Mouse (Mus musculus) midbrain, embryonic 10.5 days (tissue): Measurements from ENCODE around the gene Capn11. TPM values are rescaled to one million over a fixed set of nuclear protein-coding genes. Genes with fewer than 3 reads are reported as not detected.
"Not testable (repeated sequence)": the region's sequence is repeated elsewhere in the genome, so short reads cannot be mapped to it uniquely, and the experiment has no call there.

Source experiments
- DNase-seq: peaks from one replicate; pipeline ENCODE4 v3.0.0-alpha.2; 2017; ENCODE audit warnings: low spot score
- H3K27ac ChIP-seq: fragments of 300-500 bp; sonication (generic); replicated peaks from 2 replicates; pipeline ENCODE4 v1.5.1; 2016; ENCODE audit warnings: mild to moderate bottlenecking
- H3K27me3 ChIP-seq: fragments of 300-500 bp; sonication (generic); 2 replicates; pipeline ENCODE4 v1.6.1; 2016; ENCODE audit warnings: low read depth, mild to moderate bottlenecking; ENCODE audit not compliant: poor library complexity, severe bottlenecking
- H3K36me3 ChIP-seq: fragments of 300-500 bp; sonication (generic); 2 replicates; pipeline ENCODE4 v1.6.1; 2016; ENCODE audit warnings: mild to moderate bottlenecking, moderate library complexity
- H3K4me1 ChIP-seq: fragments of 300-500 bp; sonication (generic); 2 replicates; pipeline ENCODE4 v1.6.1; 2016
- H3K4me3 ChIP-seq: fragments of 300-500 bp; sonication (generic); 2 replicates; pipeline ENCODE4 v1.5.1; 2016; ENCODE audit warnings: mild to moderate bottlenecking, moderate library complexity
- H3K9me3 ChIP-seq: fragments of 300-500 bp; sonication (generic); replicated peaks from 2 replicates; pipeline ENCODE4 v1.6.1; 2016; ENCODE audit warnings: mild to moderate bottlenecking
- WGBS: fragments of 180-500 bp; shearing (Covaris S2); methylation state at CpG from one replicate; pipeline ENCODE4 v1.1.7; 2016; 5-methylcytosine and 5-hydroxymethylcytosine counted together
- polyA plus RNA-seq: library from polyadenylated mRNA; unstranded; fragments of >200 nt; fragmentation: Nextera tagmentation; extraction: Ambion mirVana; gene quantifications from 2 replicates; pipeline ENCODE4 v1.2.1, GENCODE M21; 2016

Capn11 gene
- polyA plus RNA-seq, 1 experiment from 2014 or later = 1.5 TPM

DNA sequence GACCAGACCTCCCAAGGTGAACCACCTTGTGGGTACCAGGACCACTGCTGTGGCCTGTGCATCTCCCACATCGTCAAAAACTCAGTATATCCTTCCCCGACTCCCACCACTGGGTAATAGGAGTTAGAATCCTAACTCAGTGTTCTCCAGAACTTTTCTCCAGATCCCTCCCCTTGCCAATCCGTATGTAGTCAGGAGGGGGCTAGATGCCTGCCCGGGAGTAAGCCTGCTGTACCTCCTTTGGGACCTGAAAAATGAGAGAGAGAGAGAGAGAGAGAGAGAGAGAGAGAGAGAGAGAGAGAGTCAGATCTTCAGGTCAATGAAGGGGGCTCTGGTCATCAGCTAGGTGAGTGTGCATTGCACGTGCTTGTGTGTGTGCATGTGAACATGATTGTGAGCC lies 25.1 kb downstream of the Capn11 start:
- no peak for DNase-seq
- 77% methylated on average over 5 of the region's 5 CpGs for WGBS
- Histone ChIP-seq H3K4me1 (peaks cover 19% of the 10 kb centered on the region), H3K27ac (no peak overlapping the region), H3K27me3 (no peaks in the 10 kb centered on the region), H3K36me3 (no peaks in the 10 kb centered on the region), H3K9me3 (no peaks in the 10 kb centered on the region), H3K4me3 (no peak overlapping the region)

DNA sequence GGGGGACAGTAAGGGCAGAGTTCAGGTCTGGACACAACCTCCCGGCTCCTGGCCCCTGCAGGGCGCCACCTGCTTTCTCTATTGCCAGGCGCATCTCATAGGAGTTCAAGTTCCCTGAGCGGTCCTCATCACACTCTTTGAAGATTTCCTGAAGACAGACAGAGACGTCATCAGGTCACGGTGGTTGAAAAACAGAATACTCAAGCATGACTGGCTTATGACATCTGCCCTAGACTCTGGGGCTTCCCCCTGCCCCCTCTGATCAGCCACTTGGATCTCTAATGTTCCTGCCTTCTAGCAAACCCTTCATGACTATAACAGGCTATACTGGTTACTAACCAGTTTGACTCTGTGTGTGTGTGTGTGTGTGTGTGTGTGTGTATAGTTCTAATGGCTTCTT lies 27.2 kb downstream of the Capn11 start:
- H3K36me3 ChIP-seq = no peaks in the 10 kb centered on the region
- H3K4me1 ChIP-seq = peaks cover 28% of the 10 kb centered on the region
- no peak overlapping the region for H3K4me3 ChIP-seq
- no peak overlapping the region for H3K27ac ChIP-seq
- 76% methylated on average over 6 of the region's 6 CpGs for WGBS
- DNase-seq = no peak
- H3K9me3 ChIP-seq = no peaks in the 10 kb centered on the region
- H3K27me3 ChIP-seq = no peaks in the 10 kb centered on the region

DNA sequence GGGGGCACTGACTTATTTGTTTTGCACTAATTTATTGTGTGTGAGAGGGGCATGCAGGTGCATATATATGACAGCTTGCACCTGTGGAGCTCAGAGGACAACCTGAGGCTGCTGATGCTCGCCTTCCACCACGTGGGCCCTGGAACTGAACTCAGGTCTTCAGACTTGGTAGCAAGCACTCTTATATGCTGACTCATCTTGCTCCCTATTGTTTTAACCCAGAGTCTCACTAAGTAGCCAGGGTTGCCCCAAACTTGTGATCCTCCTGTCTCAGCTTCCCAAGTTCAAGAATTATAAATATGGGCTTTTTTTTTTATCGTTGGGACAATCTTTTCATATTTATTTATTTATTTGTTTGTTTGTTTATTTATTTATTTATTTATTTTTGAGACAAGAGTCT lies 28.1 kb downstream of the Capn11 start:
- WGBS = 51% methylated on average over 3 of the region's 3 CpGs
- no peak for DNase-seq
- Histone ChIP-seq H3K27ac (peak overlapping the region; percentile 83), H3K27me3 (no peaks in the 10 kb centered on the region), H3K36me3 (no peaks in the 10 kb centered on the region), H3K4me3 (peak overlapping the region; percentile 58), H3K4me1 (peaks cover 35% of the 10 kb centered on the region), H3K9me3 (no peaks in the 10 kb centered on the region)

- H3K9me3 ChIP-seq = no peaks in the 10 kb centered on the region
- H3K4me1 ChIP-seq = peaks cover 35% of the 10 kb centered on the region
- WGBS = 2% methylated on average over 34 of the region's 34 CpGs
- H3K27ac ChIP-seq = peak overlapping the region; percentile 83
- no peaks in the 10 kb centered on the region for H3K27me3 ChIP-seq
- H3K4me3 ChIP-seq = peak overlapping the region; percentile 58
- H3K36me3 ChIP-seq = no peaks in the 10 kb centered on the region
- DNase-seq = peak; percentile 73
These were observed 29.0 kb downstream of the Capn11 start for GRCm38 (mm10) chr17:45629861-45630694.

GRCm38 (mm10) chr17:45628885-45629855 lies 30.0 kb downstream of the Capn11 start:
- 70% methylated on average over 13 of the region's 13 CpGs for WGBS
- Histone ChIP-seq H3K27ac (peak overlapping the region; percentile 83), H3K36me3 (no peaks in the 10 kb centered on the region), H3K4me1 (peaks cover 35% of the 10 kb centered on the region), H3K9me3 (no peaks in the 10 kb centered on the region), H3K4me3 (peak overlapping the region; percentile 58), H3K27me3 (no peaks in the 10 kb centered on the region)
- DNase-seq = no peak

DNA sequence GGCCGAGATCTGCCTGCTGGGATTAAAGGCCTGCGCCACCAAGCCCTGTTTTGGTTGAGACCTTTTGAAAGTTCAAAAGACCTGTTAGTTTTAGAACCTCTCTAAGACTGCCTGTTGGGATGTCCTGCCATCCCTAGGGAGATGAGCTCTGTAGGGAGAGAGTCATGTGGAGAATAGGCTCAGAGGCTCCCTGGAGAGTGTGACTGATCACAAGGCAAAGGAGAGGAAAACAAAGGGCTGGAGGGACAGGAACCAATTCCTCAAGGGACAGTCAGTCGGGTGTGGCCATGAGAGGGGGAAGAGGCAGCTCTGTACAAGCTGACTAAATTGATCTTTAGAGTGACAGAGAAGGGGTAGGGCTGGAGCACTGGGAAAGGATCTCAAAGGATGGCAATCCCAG lies 31.0 kb downstream of the Capn11 start:
- DNase-seq = no peak
- WGBS = 15% methylated on average over 3 of the region's 3 CpGs
- Histone ChIP-seq H3K4me3 (no peak overlapping the region), H3K36me3 (no peaks in the 10 kb centered on the region), H3K4me1 (peaks cover 35% of the 10 kb centered on the region), H3K27me3 (no peaks in the 10 kb centered on the region), H3K27ac (no peak overlapping the region), H3K9me3 (no peaks in the 10 kb centered on the region)

GRCm38 (mm10) chr17:45626577-45627134 lies 32.5 kb downstream of the Capn11 start:
- WGBS = 26% methylated on average over 15 of the region's 15 CpGs
- no peaks in the 10 kb centered on the region for H3K36me3 ChIP-seq
- no peaks in the 10 kb centered on the region for H3K27me3 ChIP-seq
- H3K27ac ChIP-seq = peak overlapping the region; percentile 56
- DNase-seq = peak; percentile 82
- H3K9me3 ChIP-seq = no peaks in the 10 kb centered on the region
- H3K4me3 ChIP-seq = peak overlapping the region; percentile 16; the same call in 1 of the 2 replicates
- peaks cover 35% of the 10 kb centered on the region for H3K4me1 ChIP-seq

DNA sequence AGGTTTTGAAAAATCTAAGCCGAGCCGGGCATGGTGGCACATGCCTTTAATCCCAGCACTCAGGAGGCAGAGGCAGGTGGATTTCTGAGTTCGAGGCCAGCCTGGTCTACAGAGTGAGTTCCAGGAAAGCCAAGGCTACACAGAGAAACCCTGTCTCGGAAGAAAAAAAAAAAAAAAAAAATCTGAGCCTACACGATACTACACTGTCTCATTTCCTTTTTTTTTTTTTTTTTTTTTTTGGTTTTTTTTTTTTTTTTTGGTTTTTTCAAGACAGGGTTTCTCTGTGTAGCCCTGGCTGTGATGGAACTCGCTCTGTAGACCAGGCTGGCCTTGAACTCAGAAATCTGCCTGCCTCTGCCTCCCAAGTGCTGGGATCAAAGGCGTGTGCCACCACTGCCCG lies 35.7 kb downstream of the Capn11 start:
- not testable (repeated sequence) for H3K36me3 ChIP-seq, H3K27me3 ChIP-seq, H3K27ac ChIP-seq, DNase-seq, H3K9me3 ChIP-seq, H3K4me3 ChIP-seq
- H3K4me1 ChIP-seq = peaks cover 31% of the 10 kb centered on the region
- WGBS = 92% methylated on average over 8 of the region's 8 CpGs

DNA sequence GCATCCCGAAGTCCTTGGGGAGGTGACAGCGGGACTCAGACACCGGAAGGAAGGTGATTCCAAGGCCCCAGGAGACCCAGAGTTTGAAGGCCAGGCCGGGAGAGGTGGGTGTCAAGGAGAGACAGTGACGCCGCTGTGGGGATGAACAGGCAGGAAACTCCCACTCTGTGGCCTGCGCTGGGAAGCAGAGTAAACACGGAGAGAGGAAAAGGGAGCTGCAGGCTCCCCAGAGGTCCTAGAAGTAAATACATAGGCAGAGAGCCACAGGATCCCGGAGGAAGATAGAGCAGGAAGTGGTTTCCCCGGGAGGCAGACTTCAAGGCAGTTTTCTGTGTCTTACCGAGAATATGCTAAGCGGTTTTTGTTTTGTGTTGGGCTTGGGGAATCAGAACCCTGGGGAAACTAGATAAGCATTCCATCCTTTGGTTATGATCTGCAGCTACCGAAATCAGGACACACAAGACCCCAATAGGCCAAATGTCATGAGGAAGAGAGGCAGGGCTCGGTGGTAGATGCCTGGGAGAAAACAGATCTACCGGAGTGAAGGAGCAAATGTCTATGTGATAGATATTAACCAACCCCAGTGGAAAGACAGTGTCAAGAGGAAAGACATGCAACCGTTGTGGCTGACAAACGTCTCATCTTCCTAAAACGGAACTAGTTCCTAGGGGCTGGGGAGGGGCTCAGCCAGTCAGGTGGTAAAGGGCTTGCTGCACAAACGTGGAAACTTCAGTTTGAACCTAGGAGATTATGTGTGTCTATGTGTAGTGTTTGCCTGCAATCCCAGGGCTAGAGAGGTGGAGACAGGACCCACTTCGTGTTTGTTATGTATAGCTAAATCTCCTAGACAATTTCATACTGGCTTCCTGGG lies 39.5 kb downstream of the Capn11 start:
- H3K9me3 ChIP-seq = no peaks in the 10 kb centered on the region
- peak overlapping the region; percentile 77 for H3K27ac ChIP-seq
- H3K27me3 ChIP-seq = no peaks in the 10 kb centered on the region
- 29% methylated on average over 20 of the region's 20 CpGs for WGBS
- peaks cover 16% of the 10 kb centered on the region for H3K4me1 ChIP-seq
- no peaks in the 10 kb centered on the region for H3K36me3 ChIP-seq
- peak overlapping the region; percentile 39 for H3K4me3 ChIP-seq
- no peak for DNase-seq

GRCm38 (mm10) chr17:45618941-45619385 lies 40.2 kb downstream of the Capn11 start:
- WGBS = 9% methylated on average over 8 of the region's 8 CpGs
- peaks cover 16% of the 10 kb centered on the region for H3K4me1 ChIP-seq
- DNase-seq = peak; percentile 48
- peak overlapping the region; percentile 39 for H3K4me3 ChIP-seq
- peak overlapping the region; percentile 77 for H3K27ac ChIP-seq
- no peaks in the 10 kb centered on the region for H3K27me3 ChIP-seq
- no peaks in the 10 kb centered on the region for H3K9me3 ChIP-seq
- H3K36me3 ChIP-seq = no peaks in the 10 kb centered on the region

DNA sequence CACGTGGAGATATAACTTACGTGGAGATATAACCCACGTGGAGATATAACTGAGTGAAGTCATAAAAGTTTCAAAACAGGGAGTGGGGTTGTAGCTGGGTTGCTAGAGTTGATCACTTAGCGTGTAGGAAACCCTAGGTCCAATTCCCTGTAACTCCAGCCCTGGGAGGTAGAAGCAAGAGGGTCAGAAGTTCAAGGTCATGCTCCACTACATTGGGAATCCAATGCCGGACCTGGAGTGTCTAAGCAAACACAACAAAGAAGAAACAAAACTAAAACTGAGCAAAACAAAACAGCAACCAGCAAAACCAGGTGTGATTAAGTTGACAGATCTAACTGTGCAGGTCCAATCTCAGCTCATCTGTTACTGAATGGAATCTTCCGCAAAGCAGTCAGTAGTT lies 41.5 kb downstream of the Capn11 start:
- 92% methylated on average over 6 of the region's 6 CpGs for WGBS

DNA sequence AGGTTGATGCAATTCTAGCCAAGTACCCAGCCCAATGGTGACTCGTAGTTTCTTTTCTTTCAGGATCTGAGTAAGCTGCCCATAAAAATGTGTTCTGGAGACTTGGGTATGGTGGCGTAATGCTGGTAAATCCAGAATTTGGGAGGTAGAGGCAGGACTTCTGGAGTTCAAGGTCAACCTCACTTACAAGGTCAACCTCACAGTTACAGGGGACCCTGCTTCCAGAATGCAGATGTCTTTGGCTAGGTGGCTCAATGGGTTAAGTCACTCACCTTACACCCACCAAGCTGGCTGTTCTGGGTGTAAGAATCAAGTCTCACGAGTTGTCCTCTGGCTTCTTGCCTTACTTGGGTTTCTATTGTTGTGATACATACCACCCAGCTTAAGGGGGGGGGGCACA lies 42.4 kb downstream of the Capn11 start:
- H3K36me3 ChIP-seq = no peaks in the 10 kb centered on the region
- H3K9me3 ChIP-seq = no peaks in the 10 kb centered on the region
- H3K27me3 ChIP-seq = no peaks in the 10 kb centered on the region
- H3K4me3 ChIP-seq = no peak overlapping the region
- H3K27ac ChIP-seq = no peak overlapping the region
- 85% methylated on average over 3 of the region's 3 CpGs for WGBS
- H3K4me1 ChIP-seq = peaks cover 16% of the 10 kb centered on the region
- no peak for DNase-seq

More for the DNA sequence above, 41.5 kb downstream of the Capn11 start:
- Histone ChIP-seq H3K9me3 (no peaks in the 10 kb centered on the region), H3K4me3 (no peak overlapping the region), H3K36me3 (no peaks in the 10 kb centered on the region), H3K27me3 (no peaks in the 10 kb centered on the region), H3K4me1 (peaks cover 16% of the 10 kb centered on the region), H3K27ac (no peak overlapping the region)
- no peak for DNase-seq
